In the genomic region with DNA sequence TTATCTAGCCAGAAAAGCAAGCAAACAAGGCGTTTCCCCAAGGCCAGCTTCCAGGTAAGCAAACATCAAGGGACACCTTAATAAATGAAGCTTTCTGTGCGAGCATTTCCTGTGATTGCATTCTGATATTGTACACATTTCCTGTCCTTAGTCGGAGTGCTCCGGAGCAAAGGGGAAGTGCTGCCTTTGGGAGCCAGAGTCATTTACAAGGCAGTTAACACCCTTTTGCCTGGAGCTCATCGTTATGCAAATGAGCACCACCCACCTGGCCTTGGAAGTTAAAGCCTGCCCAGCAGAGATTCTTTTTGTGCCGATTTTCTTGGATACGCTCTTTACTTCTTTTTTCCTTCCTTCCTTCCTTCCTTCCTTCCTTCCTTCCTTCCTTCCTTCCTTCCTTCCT, we compare ENCODE assay signal across 17 mouse cellular contexts.
DNase-seq lines count a peak whose midpoint lies in the region; ATAC-seq lines count a peak whose summit lies in the region.
"Had no signal": no experiment of that assay in that cellular context is flagged by ENCODE, and none has a peak within 500 bp of the region (broad histone marks: within the 10 kb centered on the region; RNA-seq: fewer than 3 reads in every experiment).

No protein-coding gene starts in this region.

- no peaks in the 10 kb centered on the region; the same call in 1 of the 2 replicates for H3K4me1 ChIP-seq in stomach, embryonic 15.5 days

- no peaks in the 10 kb centered on the region for H3K36me3 ChIP-seq in stomach, embryonic 15.5 days
- H3K36me3 ChIP-seq: embryonic facial prominence, embryonic 15.5 days; heart, embryonic 12.5 days; hindbrain, embryonic 12.5 days had no signal

- H3K4me3 ChIP-seq in stomach, embryonic 15.5 days (replicated peaks) = no peak overlapping the region
- H3K4me3 ChIP-seq: embryonic facial prominence, embryonic 15.5 days; forebrain, embryonic 13.5 days; heart, embryonic 12.5 days; hindbrain, embryonic 12.5 days; layer of hippocampus, adult 2 months had no signal

- 18% methylated on average over 7 of the region's 7 CpGs for WGBS in stomach, embryonic 15.5 days

- H3K4me2 ChIP-seq in stomach, embryonic 15.5 days = 0 out of 2 replicates have a peak overlapping the region, but pooled peaks have one; percentile 14
- H3K4me2 ChIP-seq: embryonic facial prominence, embryonic 15.5 days; forebrain, embryonic 13.5 days; heart, embryonic 12.5 days; hindbrain, embryonic 12.5 days had no signal

- no peaks in the 10 kb centered on the region for H3K27me3 ChIP-seq in stomach, embryonic 15.5 days (replicated peaks)
- H3K27me3 ChIP-seq: embryonic facial prominence, embryonic 15.5 days; heart, embryonic 12.5 days; hindbrain, embryonic 12.5 days had no signal

- ATAC-seq in hematopoietic stem cell, adult 5-6 weeks (replicated peaks in 1 of 2; ENCODE audit: insufficient read depth in 1 of 2, low FRiP score in 2 of 2, low TSS enrichment in 1 of 2, low read depth in 1 of 2, poor library complexity in 2 of 2, severe bottlenecking in 2 of 2) = peak; percentile 54 to 68; a peak in 2 of 4 replicates
- ATAC-seq in stomach, embryonic 15.5 days (ENCODE audit: insufficient read depth, low FRiP score, low read depth) = no peak
- ATAC-seq: forebrain, embryonic 13.5 days had no signal

- H3K27ac ChIP-seq in stomach, embryonic 15.5 days = no peak overlapping the region
- H3K27ac ChIP-seq: embryonic facial prominence, embryonic 15.5 days; forebrain, embryonic 13.5 days; hindbrain, embryonic 12.5 days; layer of hippocampus, adult 2 months; liver, embryonic 14.5 days; macrophage had no signal

- no peak overlapping the region for H3K9ac ChIP-seq in stomach, embryonic 15.5 days
- H3K9ac ChIP-seq: embryonic facial prominence, embryonic 15.5 days; forebrain, embryonic 13.5 days; heart, embryonic 12.5 days; hindbrain, embryonic 12.5 days; liver, embryonic 14.5 days had no signal

- DNase-seq in lung, postnatal 25 days (ENCODE audit: low spot score) = peak; percentile 12
- no peak for DNase-seq in lung, postnatal 10 days
- DNase-seq in ES-CJ7 (ENCODE audit: low read depth, low spot score) (peak; percentile 85), adipocyte (ENCODE audit: low spot score) (no peak)
- DNase-seq in spleen, postnatal 10 days (ENCODE audit: low spot score in 2 of 2) = no peak
- DNase-seq: adrenal gland, postnatal 10 days; cerebellum, postnatal 36 days; gastrocnemius, postnatal 10 days had no signal

- no peaks in the 10 kb centered on the region for H3K9me3 ChIP-seq in stomach, embryonic 15.5 days
- H3K9me3 ChIP-seq: embryonic facial prominence, embryonic 15.5 days; forebrain, embryonic 13.5 days; heart, embryonic 12.5 days; hindbrain, embryonic 12.5 days had no signal

Comparison
In these comparisons a context has a peak if more than half of its experiments do, and no peak if none do; other contexts are left out.
1. DNase-seq: peak in lung, postnatal 25 days (single experiment) and ES-CJ7 (single experiment); none in lung, postnatal 10 days (single experiment), spleen, postnatal 10 days (0 of 2) and adipocyte (single experiment).